Mouse (Mus musculus) gastrocnemius, postnatal 25 days (tissue): ENCODE measurements around the gene Hoxc8. TPM values are rescaled to one million over a fixed set of nuclear protein-coding genes. Genes with fewer than 3 reads are reported as not detected.

Experiments
- DNase-seq: peaks from one replicate; pipeline ENCODE4 v3.0.0; 2022
- microRNA-seq, 2 experiments: library from miRNA; unstranded; fragments of <30 nt; microRNA quantifications; one replicate each; pipeline ENCODE4 v1.2.0; 2021; ENCODE audit warnings: borderline replicate concordance in 2 of 2
- total RNA-seq, 2 experiments: library from RNA; stranded (reverse); gene quantifications; 1 replicate in 1 of 2; 2 replicates in 1 of 2; pipeline ENCODE4 v1.2.3; 2021

Hoxc8 gene
- total RNA-seq, 2 experiments from 2014 or later, result 1.3 to 1.6 TPM

- no peak for DNase-seq
Observed at GRCm38 (mm10) chr15:103034043-103034806, 43.8 kb downstream of the Hoxc8 start.

GRCm38 (mm10) chr15:103034807-103035547 is 44.6 kb downstream of the Hoxc8 start:
- no peak for DNase-seq

GRCm38 (mm10) chr15:103035548-103035881 is 45.1 kb downstream of the Hoxc8 start:
- DNase-seq, result no peak

- no peak for DNase-seq
Observed at GRCm38 (mm10) chr15:103037579-103037978, 47.2 kb downstream of the Hoxc8 start.

- no peak for DNase-seq
Observed at GRCm38 (mm10) chr15:103038701-103039480, 48.5 kb downstream of the Hoxc8 start.

- no peak for DNase-seq
Observed at GRCm38 (mm10) chr15:103039609-103040008, 49.2 kb downstream of the Hoxc8 start.

GRCm38 (mm10) chr15:103040601-103041000 is 50.2 kb downstream of the Hoxc8 start:
- DNase-seq, result no peak

GRCm38 (mm10) chr15:103041613-103042012 is 51.2 kb downstream of the Hoxc8 start:
- no peak for DNase-seq

- no peak for DNase-seq
Observed at GRCm38 (mm10) chr15:103042209-103042608, 51.8 kb downstream of the Hoxc8 start.

Small RNAs within 50 kb of the gene (microRNA-seq; reads per million reads assigned to microRNA genes)
- 1,625 to 1,952 reads per million in 2 experiments for gene Mir196a-2
- gene Mir615, result 219 to 370 reads per million in 2 experiments

Other genes with a start within 250 kb of the Hoxc8 start
- not detected for gene Hoxc13, start 69.5 kb upstream of the Hoxc8 start, total RNA-seq
- not detected for gene Hoxc12, start 53.9 kb upstream of the Hoxc8 start, total RNA-seq
- 1 to 10 TPM; 6.2 to 7.2 TPM for gene Hoxc11, start 36.2 kb upstream of the Hoxc8 start, total RNA-seq
- gene Hoxc10, start 23.8 kb upstream of the Hoxc8 start, total RNA-seq, result 10 to 100 TPM; 61.5 to 69.5 TPM
- 1 to 10 TPM; 1.6 to 1.8 TPM for gene Hoxc5, start 23.2 kb upstream of the Hoxc8 start, total RNA-seq
- 1 to 10 TPM; 4.6 to 6.5 TPM for gene Hoxc9, start 14.2 kb upstream of the Hoxc8 start, total RNA-seq
- 1 to 10 TPM; 5.3 to 8.1 TPM for gene Hoxc6, start 7.7 kb downstream of the Hoxc8 start, total RNA-seq
- gene Hoxc4, start 28.3 kb downstream of the Hoxc8 start, total RNA-seq, result 1 to 10 TPM; 3.8 to 4.1 TPM
- 10 to 100 TPM in 1 of 2 experiments, 1 to 10 TPM in 1; 9.4 to 11.7 TPM for gene Smug1, start 176.5 kb downstream of the Hoxc8 start, total RNA-seq
- 10 to 100 TPM; 29.0 to 29.6 TPM for gene Cbx5, start 249.2 kb downstream of the Hoxc8 start, total RNA-seq
- gene Hnrnpa1, start 249.8 kb downstream of the Hoxc8 start, total RNA-seq, result 10 to 100 TPM; 82.8 to 89.0 TPM